Mouse (Mus musculus): ENCODE data around the gene Foxr1. TPM values are rescaled to one million over a fixed set of nuclear protein-coding genes. Genes with fewer than 3 reads are reported as not detected.
"Not testable (repeated sequence)": the region's sequence is repeated elsewhere in the genome, so short reads cannot be mapped to it uniquely, and the experiment has no call there.

The Foxr1 gene
- polyA plus RNA-seq, 1 experiment = not detected

- no peak for DNase-seq (ENCODE audit: low read depth, low spot score)
- WGBS = 72% methylated on average over 14 of the region's 14 CpGs
These were observed 22.2 kb downstream of the Foxr1 start, which contains the start of gene Ccdc84 for GRCm38 (mm10) chr9:44418519-44419385. TSS of gene Ccdc84 (minus strand) at chr9:44418569.

- DNase-seq (ENCODE audit: low read depth, low spot score) = peak; percentile 71
- under 1% methylated on average over 38 of the region's 38 CpGs for WGBS
These were observed 23.0 kb downstream of the Foxr1 start for GRCm38 (mm10) chr9:44417892-44418363.

- WGBS = 3% methylated on average over 26 of the region's 26 CpGs
- DNase-seq (ENCODE audit: low read depth, low spot score) = no peak
These were observed 23.6 kb downstream of the Foxr1 start for GRCm38 (mm10) chr9:44417156-44417891.

GRCm38 (mm10) chr9:44412781-44413180, 28.2 kb downstream of the Foxr1 start:
- DNase-seq (ENCODE audit: low read depth, low spot score) = no peak
- 79% methylated on average over 2 of the region's 2 CpGs for whole genome bisulfite sequencing

GRCm38 (mm10) chr9:44412306-44412705, 28.6 kb downstream of the Foxr1 start:
- DNase-seq (ENCODE audit: low read depth, low spot score) = no peak
- 68% methylated on average over 4 of the region's 4 CpGs for WGBS

GRCm38 (mm10) chr9:44411601-44412130, 29.3 kb downstream of the Foxr1 start:
- 95% methylated on average over 1 of the region's 1 CpGs for WGBS

GRCm38 (mm10) chr9:44410647-44411336, 30.1 kb downstream of the Foxr1 start:
- 68% methylated on average over 2 of the region's 2 CpGs for WGBS
- DNase-seq (ENCODE audit: low read depth, low spot score) = no peak

More at GRCm38 (mm10) chr9:44411601-44412130, 29.3 kb downstream of the Foxr1 start:
- no peak for DNase-seq (ENCODE audit: low read depth, low spot score)

GRCm38 (mm10) chr9:44408693-44409092, 32.2 kb downstream of the Foxr1 start:
- not testable (repeated sequence) for DNase-seq (ENCODE audit: low read depth, low spot score)
- 69% methylated on average over 9 of the region's 9 CpGs for WGBS

GRCm38 (mm10) chr9:44407752-44408097, 33.2 kb downstream of the Foxr1 start:
- WGBS = under 1% methylated on average over 24 of the region's 24 CpGs
- no peak for DNase-seq (ENCODE audit: low read depth, low spot score)

- WGBS = under 1% methylated on average over 51 of the region's 51 CpGs
- DNase-seq (ENCODE audit: low read depth, low spot score) = peak; percentile 89
These were observed 33.8 kb downstream of the Foxr1 start, which contains the start of the genes Rps25 and Trappc4 for GRCm38 (mm10) chr9:44406906-44407751. TSS of gene Rps25 (plus strand) at chr9:44407139. TSS of gene Trappc4 (minus strand) at chr9:44407600.

- no peak for DNase-seq (ENCODE audit: low read depth, low spot score)
- 51% methylated on average over 3 of the region's 3 CpGs for WGBS
These were observed 35.9 kb downstream of the Foxr1 start for GRCm38 (mm10) chr9:44405011-44405410.

- no peak for DNase-seq (ENCODE audit: low read depth, low spot score)
- WGBS = 66% methylated on average over 4 of the region's 4 CpGs
These were observed 39.9 kb downstream of the Foxr1 start for GRCm38 (mm10) chr9:44401081-44401480.

- DNase-seq (ENCODE audit: low read depth, low spot score) = no peak
- 89% methylated on average over 6 of the region's 6 CpGs for WGBS
These were observed 41.2 kb downstream of the Foxr1 start for GRCm38 (mm10) chr9:44399795-44400114.

GRCm38 (mm10) chr9:44399114-44399794, 41.7 kb downstream of the Foxr1 start:
- 70% methylated on average over 13 of the region's 13 CpGs for WGBS
- DNase-seq (ENCODE audit: low read depth, low spot score) = no peak

GRCm38 (mm10) chr9:44398551-44398950, 42.4 kb downstream of the Foxr1 start:
- WGBS = 36% methylated on average over 9 of the region's 9 CpGs
- DNase-seq (ENCODE audit: low read depth, low spot score) = no peak

- 11% methylated on average over 4 of the region's 4 CpGs for WGBS
- DNase-seq (ENCODE audit: low read depth, low spot score) = peak; percentile 48
These were observed 42.8 kb downstream of the Foxr1 start for GRCm38 (mm10) chr9:44398087-44398486.

- peak; percentile 99 for DNase-seq (ENCODE audit: low read depth, low spot score)
- under 1% methylated on average over 43 of the region's 43 CpGs for WGBS
These were observed 44.1 kb downstream of the Foxr1 start, which contains the start of gene Slc37a4 for GRCm38 (mm10) chr9:44396684-44397411. TSS of gene Slc37a4 (plus strand) at chr9:44396852.

GRCm38 (mm10) chr9:44391466-44391865, 49.5 kb downstream of the Foxr1 start:
- peak; percentile 53 for DNase-seq (ENCODE audit: low read depth, low spot score)

More at GRCm38 (mm10) chr9:44391466-44391865, 49.5 kb downstream of the Foxr1 start:
- WGBS = 18% methylated on average over 4 of the region's 4 CpGs

All from large intestine, adult 2 months (tissue).